Mouse (Mus musculus): ENCODE data around the gene Chn2. TPM values are rescaled to one million over a fixed set of nuclear protein-coding genes. Genes with fewer than 3 reads are reported as not detected.
A peak's percentile ranks its signal among the peaks of the same experiment; 100 is the strongest.
"Not testable (repeated sequence)": the region's sequence is repeated elsewhere in the genome, so short reads cannot be mapped to it uniquely, and the experiment has no call there.

Chn2 gene
- polyA plus RNA-seq, 1 experiment: 47.0 TPM

GRCm38 (mm10) chr6:54142848-54143651 lies 103.7 kb downstream of the Chn2 start:
- DNase-seq (ENCODE audit: extremely low spot score in 1 of 2, low spot score in 1 of 2): no peak

GRCm38 (mm10) chr6:54143652-54143960 lies 104.3 kb downstream of the Chn2 start:
- DNase-seq (ENCODE audit: extremely low spot score in 1 of 2, low spot score in 1 of 2): no peak

GRCm38 (mm10) chr6:54148844-54149526 lies 109.6 kb downstream of the Chn2 start:
- DNase-seq (ENCODE audit: extremely low spot score in 1 of 2, low spot score in 1 of 2): no peak

- DNase-seq (ENCODE audit: extremely low spot score in 1 of 2, low spot score in 1 of 2): no peak
Observed at GRCm38 (mm10) chr6:54150821-54151220, 111.5 kb downstream of the Chn2 start.

GRCm38 (mm10) chr6:54151443-54152241 lies 112.3 kb downstream of the Chn2 start:
- no peak for DNase-seq (ENCODE audit: extremely low spot score in 1 of 2, low spot score in 1 of 2)

GRCm38 (mm10) chr6:54157097-54157496 lies 117.7 kb downstream of the Chn2 start:
- no peak for DNase-seq (ENCODE audit: extremely low spot score in 1 of 2, low spot score in 1 of 2)

GRCm38 (mm10) chr6:54158317-54158716 lies 119.0 kb downstream of the Chn2 start:
- no peak for DNase-seq (ENCODE audit: extremely low spot score in 1 of 2, low spot score in 1 of 2)

GRCm38 (mm10) chr6:54160677-54161076 lies 121.3 kb downstream of the Chn2 start:
- no peak for DNase-seq (ENCODE audit: extremely low spot score in 1 of 2, low spot score in 1 of 2)

- DNase-seq (ENCODE audit: extremely low spot score in 1 of 2, low spot score in 1 of 2): no peak
Observed at GRCm38 (mm10) chr6:54161246-54161645, 121.9 kb downstream of the Chn2 start.

- DNase-seq (ENCODE audit: extremely low spot score in 1 of 2, low spot score in 1 of 2): no peak
Observed at GRCm38 (mm10) chr6:54162321-54162720, 123.0 kb downstream of the Chn2 start.

GRCm38 (mm10) chr6:54162786-54163185 lies 123.4 kb downstream of the Chn2 start:
- DNase-seq (ENCODE audit: extremely low spot score in 1 of 2, low spot score in 1 of 2): no peak

GRCm38 (mm10) chr6:54163702-54164101 lies 124.3 kb downstream of the Chn2 start:
- DNase-seq (ENCODE audit: extremely low spot score in 1 of 2, low spot score in 1 of 2): no peak

- DNase-seq (ENCODE audit: extremely low spot score in 1 of 2, low spot score in 1 of 2): peak in 1 of 2 experiments; percentile 54
Observed at GRCm38 (mm10) chr6:54164777-54165176, 125.4 kb downstream of the Chn2 start.

- no peak for DNase-seq (ENCODE audit: extremely low spot score in 1 of 2, low spot score in 1 of 2)
Observed at GRCm38 (mm10) chr6:54165246-54165645, 125.9 kb downstream of the Chn2 start.

- DNase-seq (ENCODE audit: extremely low spot score in 1 of 2, low spot score in 1 of 2): no peak
Observed at GRCm38 (mm10) chr6:54165863-54166262, 126.5 kb downstream of the Chn2 start.

GRCm38 (mm10) chr6:54166991-54167546 lies 127.7 kb downstream of the Chn2 start:
- no peak for DNase-seq (ENCODE audit: extremely low spot score in 1 of 2, low spot score in 1 of 2)

GRCm38 (mm10) chr6:54170286-54170894 lies 131.0 kb downstream of the Chn2 start:
- DNase-seq (ENCODE audit: extremely low spot score in 1 of 2, low spot score in 1 of 2): no peak

GRCm38 (mm10) chr6:54171385-54171784 lies 132.0 kb downstream of the Chn2 start:
- DNase-seq (ENCODE audit: extremely low spot score in 1 of 2, low spot score in 1 of 2): no peak

GRCm38 (mm10) chr6:54175473-54176215 lies 136.3 kb downstream of the Chn2 start:
- no peak for DNase-seq (ENCODE audit: extremely low spot score in 1 of 2, low spot score in 1 of 2)

GRCm38 (mm10) chr6:54177081-54177480 lies 137.7 kb downstream of the Chn2 start:
- DNase-seq (ENCODE audit: extremely low spot score in 1 of 2, low spot score in 1 of 2): not testable (repeated sequence)
